Mouse (Mus musculus) right cerebral cortex, postnatal 36 days (tissue): ENCODE data around the gene Gm39566.

ENCODE experiments used
- DNase-seq, 2 experiments: peaks; one replicate each; pipeline ENCODE4 v3.0.0; 2022; ENCODE audit warnings: low spot score in 2 of 2, mixed read lengths in 1 of 2

Gene Gm39566

DNA sequence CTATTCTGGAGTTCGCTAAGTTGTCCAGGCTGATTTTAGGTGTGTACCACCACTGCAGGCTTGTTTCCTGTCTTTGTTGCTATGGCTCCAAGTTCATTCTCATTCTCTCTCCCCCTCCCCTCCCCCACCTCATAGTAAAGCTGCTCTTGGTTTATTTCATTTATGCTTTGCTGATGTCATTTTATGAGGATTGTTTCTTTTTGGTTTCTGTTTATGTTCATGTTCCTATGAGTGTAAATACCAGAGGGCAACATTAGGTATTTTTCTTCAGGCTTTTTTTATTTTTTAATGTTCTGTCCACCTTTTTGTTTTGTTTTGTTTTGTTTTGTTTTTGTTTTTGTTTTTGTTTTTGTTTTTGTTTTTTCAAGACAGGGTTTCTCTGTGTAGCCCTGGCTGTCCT, 53.2 kb downstream of the Gm39566 start, which contains the start of gene Slc35g3:
Slc35g3 (minus strand) TSS at position 101 of the 400 bp plus-strand sequence.
- no peak for DNase-seq
